Mouse (Mus musculus): ENCODE data around the gene Snf8.

- TF ChIP-seq CTCF (IDR thresholded peaks at IDR 0.05; ENCODE audit: control insufficient read depth, insufficient read depth, insufficient replicate concordance, low read depth, low read length), result no peak
- TF ChIP-seq POLR2A (IDR thresholded peaks at IDR 0.05; ENCODE audit: control insufficient read depth, low read depth, low read length), result no peak
Measured at GRCm38 (mm10) chr11:95989864-95990263, 44.8 kb upstream of the Snf8 start.
